In the genomic region with DNA sequence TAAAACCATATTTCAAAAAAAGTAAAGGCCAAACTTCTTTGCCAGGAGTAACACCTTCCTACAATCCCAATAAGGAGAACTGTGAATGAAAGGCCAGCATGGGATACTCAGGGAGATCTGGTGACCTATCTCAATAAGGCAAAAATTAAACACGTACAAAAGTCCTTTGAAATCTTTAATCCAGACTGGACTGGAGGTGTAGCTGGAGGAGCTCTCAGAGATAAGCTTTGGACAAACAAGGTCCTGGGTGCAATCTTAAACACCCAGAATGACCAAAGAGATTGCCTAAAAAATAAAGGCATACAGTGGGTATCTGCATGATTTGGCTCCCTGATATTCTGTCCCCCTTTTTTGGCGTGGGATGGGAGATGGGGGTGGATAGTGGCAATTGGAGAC, we compare ENCODE assay signal across 8 mouse cellular contexts. TPM values are rescaled to one million over a fixed set of nuclear protein-coding genes. Genes with fewer than 3 reads are reported as not detected.
DNase-seq lines count a peak whose midpoint lies in the region; ATAC-seq and TF ChIP-seq lines count a peak whose summit lies in the region.

No protein-coding gene starts in this region.

- H3K9ac ChIP-seq in embryonic facial prominence, embryonic 11.5 days (replicated peaks; ENCODE audit: low read length): no peak overlapping the region; the same call in 1 of the 2 replicates
- H3K9ac ChIP-seq in hindbrain, embryonic 16.5 days (ENCODE audit: low read depth, low read length): peak overlapping the region; percentile 96
- H3K9ac ChIP-seq in midbrain, embryonic 16.5 days (ENCODE audit: low read depth, low read length): peak overlapping the region; percentile 97

- H3K4me2 ChIP-seq in embryonic facial prominence, embryonic 11.5 days (ENCODE audit: low read depth, low read length): peak overlapping the region; percentile 46
- H3K4me2 ChIP-seq in hindbrain, embryonic 16.5 days (ENCODE audit: low read length): peak overlapping the region; percentile 62
- peak overlapping the region; percentile 81 for H3K4me2 ChIP-seq in midbrain, embryonic 16.5 days (ENCODE audit: low read length)

- H3K27ac ChIP-seq in layer of hippocampus, adult 2 months: peak overlapping the region; percentile 98
- H3K27ac ChIP-seq in embryonic facial prominence, embryonic 11.5 days (replicated peaks; ENCODE audit: low read depth, low read length): no peak overlapping the region
- peak overlapping the region; percentile 13; the same call in 1 of the 2 replicates for H3K27ac ChIP-seq in hindbrain, embryonic 16.5 days (ENCODE audit: low read depth, low read length)
- no peak overlapping the region for H3K27ac ChIP-seq in midbrain, embryonic 16.5 days (ENCODE audit: low read length)

- no peak for DNase-seq in layer of hippocampus, adult 2 months (ENCODE audit: low spot score in 2 of 2)
- no peak for DNase-seq in layer of hippocampus, postnatal 25 days (ENCODE audit: extremely low spot score in 1 of 2, low spot score in 1 of 2)
- DNase-seq in embryonic facial prominence, embryonic 11.5 days (ENCODE audit: low spot score): no peak
- DNase-seq in urinary bladder, adult 2 months (ENCODE audit: low spot score): no peak
- DNase-seq in adipocyte (ENCODE audit: low spot score): no peak
- no peak for DNase-seq in thymus, postnatal 14 days

- no peaks in the 10 kb centered on the region for H3K36me3 ChIP-seq in embryonic facial prominence, embryonic 11.5 days (replicated peaks; ENCODE audit: control insufficient read depth, insufficient read depth, low read depth, low read length)
- H3K36me3 ChIP-seq in hindbrain, embryonic 16.5 days (ENCODE audit: control insufficient read depth, insufficient read depth, low read length): no peaks in the 10 kb centered on the region
- H3K36me3 ChIP-seq in midbrain, embryonic 16.5 days (ENCODE audit: control insufficient read depth, insufficient read depth, low read length): no peaks in the 10 kb centered on the region

- TF ChIP-seq CTCF in layer of hippocampus, adult 2 months (conservative IDR thresholded peaks at IDR 0.05): no peak

- WGBS in embryonic facial prominence, embryonic 11.5 days: 84% methylated on average over 2 of the region's 2 CpGs
- 77% methylated on average over 2 of the region's 2 CpGs for WGBS in hindbrain, embryonic 16.5 days
- WGBS in midbrain, embryonic 16.5 days: 66% methylated on average over 2 of the region's 2 CpGs

- no peaks in the 10 kb centered on the region for H3K4me1 ChIP-seq in embryonic facial prominence, embryonic 11.5 days (ENCODE audit: control insufficient read depth, insufficient read depth, low read length)
- peaks cover 19% of the 10 kb centered on the region for H3K4me1 ChIP-seq in hindbrain, embryonic 16.5 days (ENCODE audit: control insufficient read depth, insufficient read depth, low read depth, low read length)
- H3K4me1 ChIP-seq in midbrain, embryonic 16.5 days (ENCODE audit: control insufficient read depth, insufficient read depth, low read length): peaks cover 26% of the 10 kb centered on the region

- H3K9me3 ChIP-seq in embryonic facial prominence, embryonic 11.5 days (replicated peaks; ENCODE audit: control insufficient read depth, low read length): no peaks in the 10 kb centered on the region
- no peaks in the 10 kb centered on the region for H3K9me3 ChIP-seq in hindbrain, embryonic 16.5 days (ENCODE audit: control insufficient read depth, low read length)
- H3K9me3 ChIP-seq in midbrain, embryonic 16.5 days (replicated peaks; ENCODE audit: control insufficient read depth, low read length, poor library complexity, severe bottlenecking): no peaks in the 10 kb centered on the region

- no peaks in the 10 kb centered on the region for H3K27me3 ChIP-seq in embryonic facial prominence, embryonic 11.5 days (ENCODE audit: control insufficient read depth, insufficient read depth, low read length)
- no peaks in the 10 kb centered on the region for H3K27me3 ChIP-seq in hindbrain, embryonic 16.5 days (replicated peaks; ENCODE audit: control insufficient read depth, insufficient read depth, low read length)
- no peaks in the 10 kb centered on the region for H3K27me3 ChIP-seq in midbrain, embryonic 16.5 days (ENCODE audit: control insufficient read depth, insufficient read depth, low read depth, low read length)

- ATAC-seq in embryonic facial prominence, embryonic 11.5 days (replicated peaks; ENCODE audit: insufficient number of reproducible peaks, low FRiP score, low TSS enrichment, low read depth): no peak
- ATAC-seq in hindbrain, embryonic 16.5 days: no peak
- ATAC-seq in midbrain, embryonic 16.5 days: no peak

- H3K4me3 ChIP-seq in layer of hippocampus, adult 2 months: peak overlapping the region; percentile 84
- peak overlapping the region; percentile 68; the same call in 1 of the 2 replicates for H3K4me3 ChIP-seq in embryonic facial prominence, embryonic 11.5 days (ENCODE audit: low read depth, low read length)
- peak overlapping the region; percentile 90 for H3K4me3 ChIP-seq in hindbrain, embryonic 16.5 days (ENCODE audit: low read length)
- H3K4me3 ChIP-seq in midbrain, embryonic 16.5 days (ENCODE audit: low read depth, low read length): peak overlapping the region; percentile 81

RNA-seq across cellular contexts. Expression of a gene that starts 1.4 kb away (rescaled TPM):
- total RNA-seq in layer of hippocampus, adult 2 months (2021): 100 to 1,000 TPM; 198 to 204 TPM
- 100 to 1,000 TPM; 191 to 207 TPM for total RNA-seq in layer of hippocampus, postnatal 25 days (2021)
- 26.0 and 27.9 TPM in 2 replicates for polyA plus RNA-seq in embryonic facial prominence, embryonic 11.5 days (2014; fragmentation: Nextera tagmentation; extraction: Ambion mirVana)
- polyA plus RNA-seq in hindbrain, embryonic 16.5 days (2015; fragmentation: Nextera tagmentation; extraction: Ambion mirVana): 38.6 and 41.2 TPM in 2 replicates
- 35.6 and 36.4 TPM in 2 replicates for polyA plus RNA-seq in midbrain, embryonic 16.5 days (2015; fragmentation: Nextera tagmentation; extraction: Ambion mirVana)
- polyA plus RNA-seq in urinary bladder, adult 2 months (2012; rRNA removed): 321 and 344 TPM in 2 replicates

RNA-seq across cellular contexts. Expression of a gene that starts 14.6 kb away (rescaled TPM):
- total RNA-seq in layer of hippocampus, adult 2 months (2021): 10 to 100 TPM; 93.7 to 93.9 TPM
- 10 to 100 TPM; 86.5 to 94.6 TPM for total RNA-seq in layer of hippocampus, postnatal 25 days (2021)
- polyA plus RNA-seq in embryonic facial prominence, embryonic 11.5 days (2014; fragmentation: Nextera tagmentation; extraction: Ambion mirVana): 166 and 173 TPM in 2 replicates
- polyA plus RNA-seq in hindbrain, embryonic 16.5 days (2015; fragmentation: Nextera tagmentation; extraction: Ambion mirVana): 126 and 127 TPM in 2 replicates
- 134 TPM in 2 replicates for polyA plus RNA-seq in midbrain, embryonic 16.5 days (2015; fragmentation: Nextera tagmentation; extraction: Ambion mirVana)
- 83.9 and 114 TPM in 2 replicates for polyA plus RNA-seq in urinary bladder, adult 2 months (2012; rRNA removed)

RNA-seq across cellular contexts. Expression of a gene that starts 41.5 kb away (rescaled TPM):
- 10 to 100 TPM; 49.0 to 50.4 TPM for total RNA-seq in layer of hippocampus, adult 2 months (2021)
- total RNA-seq in layer of hippocampus, postnatal 25 days (2021): 10 to 100 TPM; 47.9 to 61.3 TPM
- 45.3 and 47.2 TPM in 2 replicates for polyA plus RNA-seq in embryonic facial prominence, embryonic 11.5 days (2014; fragmentation: Nextera tagmentation; extraction: Ambion mirVana)
- 37.6 and 43.2 TPM in 2 replicates for polyA plus RNA-seq in hindbrain, embryonic 16.5 days (2015; fragmentation: Nextera tagmentation; extraction: Ambion mirVana)
- 43.7 and 48.7 TPM in 2 replicates for polyA plus RNA-seq in midbrain, embryonic 16.5 days (2015; fragmentation: Nextera tagmentation; extraction: Ambion mirVana)
- 22.0 and 22.9 TPM in 2 replicates for polyA plus RNA-seq in urinary bladder, adult 2 months (2012; rRNA removed)

Comparison
In these comparisons a context has a peak if more than half of its experiments do, and no peak if none do; other contexts are left out.
1. H3K27ac ChIP-seq: peak in layer of hippocampus, adult 2 months (single experiment) and hindbrain, embryonic 16.5 days (single experiment); none in embryonic facial prominence, embryonic 11.5 days (single experiment) and midbrain, embryonic 16.5 days (single experiment).
2. Peak in every context shown above with its lines, with median percentiles within 50 percentile points of each other: H3K4me3 ChIP-seq and H3K4me2 ChIP-seq.